Mouse (Mus musculus) heart, embryonic 12.5 days (tissue): ENCODE measurements at regions not wholly inside any gene's neighbourhood (a gene's known extent, or its start where the extent isn't known, plus 50 kb on each side); places are given as distances from the start of the nearest gene placed in this dataset.

ENCODE experiments used
- ATAC-seq: fragments of 200-750 bp; cut with Nextera tagmentation; 2 replicates; pipeline ENCODE4 v1.8.0; 2017; ENCODE audit warnings: moderate TSS enrichment, moderate library complexity; ENCODE audit not compliant: insufficient number of reproducible peaks, low FRiP score
- H3K27ac ChIP-seq: fragments of 300-500 bp; sonication (generic); 2 replicates; pipeline ENCODE4 v1.5.1; 2016; ENCODE audit warnings: mild to moderate bottlenecking, moderate library complexity; ENCODE audit not compliant: poor library complexity, severe bottlenecking
- H3K27me3 ChIP-seq: fragments of 300-500 bp; sonication (generic); replicated peaks from 2 replicates; pipeline ENCODE4 v1.6.1; 2016; ENCODE audit warnings: mild to moderate bottlenecking, moderate library complexity
- H3K36me3 ChIP-seq: fragments of 300-500 bp; sonication (generic); 2 replicates; pipeline ENCODE4 v1.6.1; 2016; ENCODE audit warnings: mild to moderate bottlenecking, moderate library complexity
- H3K4me1 ChIP-seq: fragments of 300-500 bp; sonication (generic); replicated peaks from 2 replicates; pipeline ENCODE4 v1.6.1; 2016; ENCODE audit warnings: mild to moderate bottlenecking
- H3K4me2 ChIP-seq: fragments of 300-500 bp; sonication (generic); 2 replicates; pipeline ENCODE4 v1.6.1; 2016; ENCODE audit warnings: mild to moderate bottlenecking, moderate library complexity
- H3K4me3 ChIP-seq: fragments of 300-500 bp; sonication (generic); 2 replicates; pipeline ENCODE4 v1.5.1; 2016; ENCODE audit warnings: mild to moderate bottlenecking
- H3K9ac ChIP-seq: fragments of 300-500 bp; sonication (generic); 2 replicates; pipeline ENCODE4 v1.6.1; 2016; ENCODE audit warnings: mild to moderate bottlenecking, moderate library complexity
- H3K9me3 ChIP-seq: fragments of 300-500 bp; sonication (generic); replicated peaks from 2 replicates; pipeline ENCODE4 v1.6.1; 2016; ENCODE audit warnings: mild to moderate bottlenecking, moderate library complexity
- whole genome bisulfite sequencing: fragments of 180-500 bp; shearing (Covaris S2); methylation state at CpG from one replicate; pipeline ENCODE4 v1.1.7; 2016; 5-methylcytosine and 5-hydroxymethylcytosine counted together

GRCm38 (mm10) chr7:49704635-49705034 lies 54.3 kb upstream of the Htatip2 start:
- peaks cover 36% of the 10 kb centered on the region for H3K27me3 ChIP-seq
- no peak overlapping the region for H3K27ac ChIP-seq
- peaks cover 12% of the 10 kb centered on the region for H3K4me1 ChIP-seq
- no peak overlapping the region for H3K9ac ChIP-seq
- H3K4me2 ChIP-seq, result no peak overlapping the region
- WGBS, result 52% methylated on average over 2 of the region's 2 CpGs
- no peak for ATAC-seq
- H3K9me3 ChIP-seq, result no peaks in the 10 kb centered on the region
- no peaks in the 10 kb centered on the region for H3K36me3 ChIP-seq
- H3K4me3 ChIP-seq, result no peak overlapping the region

- H3K27ac ChIP-seq, result no peak overlapping the region
- H3K9ac ChIP-seq, result no peak overlapping the region
- H3K4me2 ChIP-seq, result no peak overlapping the region
- no peaks in the 10 kb centered on the region for H3K36me3 ChIP-seq
- peaks cover 7% of the 10 kb centered on the region for H3K4me1 ChIP-seq
- no peak overlapping the region for H3K4me3 ChIP-seq
- no peak for ATAC-seq
- peaks cover 54% of the 10 kb centered on the region for H3K27me3 ChIP-seq
- 45% methylated on average over 8 of the region's 8 CpGs for WGBS
- no peaks in the 10 kb centered on the region for H3K9me3 ChIP-seq
Observed at GRCm38 (mm10) chr7:49700734-49701133, 58.2 kb upstream of the Htatip2 start.

- WGBS, result 89% methylated on average over 15 of the region's 15 CpGs
- no peak for ATAC-seq
Observed at GRCm38 (mm10) chr7:49700024-49700390, 58.9 kb upstream of the Htatip2 start.

GRCm38 (mm10) chr7:49699107-49700023 lies 59.5 kb upstream of the Htatip2 start:
- Histone ChIP-seq H3K4me1 (peaks cover 7% of the 10 kb centered on the region), H3K9ac (no peak overlapping the region), H3K27ac (no peak overlapping the region), H3K4me3 (no peak overlapping the region), H3K4me2 (no peak overlapping the region), H3K36me3 (no peaks in the 10 kb centered on the region), H3K9me3 (no peaks in the 10 kb centered on the region), H3K27me3 (peaks cover 45% of the 10 kb centered on the region)
- WGBS, result 80% methylated on average over 13 of the region's 13 CpGs
- no peak for ATAC-seq

More at GRCm38 (mm10) chr7:49700024-49700390, 58.9 kb upstream of the Htatip2 start:
- Histone ChIP-seq H3K27ac (no peak overlapping the region), H3K36me3 (no peaks in the 10 kb centered on the region), H3K9ac (no peak overlapping the region), H3K9me3 (no peaks in the 10 kb centered on the region), H3K27me3 (peaks cover 49% of the 10 kb centered on the region), H3K4me3 (no peak overlapping the region), H3K4me1 (peaks cover 7% of the 10 kb centered on the region), H3K4me2 (no peak overlapping the region)

- no peak overlapping the region for H3K4me2 ChIP-seq
- H3K4me1 ChIP-seq, result peaks cover 11% of the 10 kb centered on the region
- ATAC-seq, result no peak
- WGBS, result 28% methylated on average over 6 of the region's 6 CpGs
- H3K9me3 ChIP-seq, result no peaks in the 10 kb centered on the region
- no peak overlapping the region for H3K9ac ChIP-seq
- H3K4me3 ChIP-seq, result no peak overlapping the region
- peaks cover 34% of the 10 kb centered on the region for H3K27me3 ChIP-seq
- H3K36me3 ChIP-seq, result no peaks in the 10 kb centered on the region
- H3K27ac ChIP-seq, result no peak overlapping the region
Observed at GRCm38 (mm10) chr7:49696228-49696627, 59.6 kb upstream of the Dbx1 start.

GRCm38 (mm10) chr7:49689546-49689945 lies 52.9 kb upstream of the Dbx1 start:
- H3K9ac ChIP-seq, result no peak overlapping the region
- H3K4me3 ChIP-seq, result no peak overlapping the region
- peaks cover 22% of the 10 kb centered on the region for H3K4me1 ChIP-seq
- WGBS, result 48% methylated on average over 6 of the region's 6 CpGs
- peaks cover 38% of the 10 kb centered on the region for H3K27me3 ChIP-seq
- ATAC-seq, result no peak
- no peaks in the 10 kb centered on the region for H3K9me3 ChIP-seq
- no peaks in the 10 kb centered on the region for H3K36me3 ChIP-seq
- no peak overlapping the region for H3K27ac ChIP-seq
- no peak overlapping the region for H3K4me2 ChIP-seq

- H3K4me2 ChIP-seq, result peak overlapping the region; percentile 50
- no peaks in the 10 kb centered on the region for H3K9me3 ChIP-seq
- no peak overlapping the region for H3K27ac ChIP-seq
- WGBS, result 6% methylated on average over 9 of the region's 10 CpGs
- ATAC-seq, result no peak
- H3K4me3 ChIP-seq, result no peak overlapping the region
- H3K36me3 ChIP-seq, result no peaks in the 10 kb centered on the region
- H3K9ac ChIP-seq, result no peak overlapping the region
- peaks cover 46% of the 10 kb centered on the region for H3K27me3 ChIP-seq
- H3K4me1 ChIP-seq, result peaks cover 22% of the 10 kb centered on the region
Observed at GRCm38 (mm10) chr7:49688521-49689399, 52.1 kb upstream of the Dbx1 start.

GRCm38 (mm10) chr7:49687658-49688376 lies 51.2 kb upstream of the Dbx1 start:
- Histone ChIP-seq H3K4me2 (peak overlapping the region; percentile 50), H3K9me3 (no peaks in the 10 kb centered on the region), H3K9ac (no peak overlapping the region), H3K36me3 (no peaks in the 10 kb centered on the region), H3K4me1 (peaks cover 22% of the 10 kb centered on the region), H3K27me3 (peaks cover 51% of the 10 kb centered on the region), H3K4me3 (no peak overlapping the region), H3K27ac (no peak overlapping the region)
- no peak for ATAC-seq
- WGBS, result 13% methylated on average over 10 of the region's 10 CpGs

- H3K4me2 ChIP-seq, result no peak overlapping the region
- H3K27ac ChIP-seq, result no peak overlapping the region
- peaks cover 58% of the 10 kb centered on the region for H3K27me3 ChIP-seq
- no peak overlapping the region for H3K9ac ChIP-seq
- WGBS, result 25% methylated on average over 11 of the region's 11 CpGs
- H3K4me1 ChIP-seq, result peaks cover 17% of the 10 kb centered on the region
- no peaks in the 10 kb centered on the region for H3K36me3 ChIP-seq
- no peak overlapping the region for H3K4me3 ChIP-seq
- no peaks in the 10 kb centered on the region for H3K9me3 ChIP-seq
- ATAC-seq, result no peak
Observed at GRCm38 (mm10) chr7:49686992-49687391, 50.3 kb upstream of the Dbx1 start.
